29 mouse cellular contexts compared by ENCODE assay signal in the genomic region with DNA sequence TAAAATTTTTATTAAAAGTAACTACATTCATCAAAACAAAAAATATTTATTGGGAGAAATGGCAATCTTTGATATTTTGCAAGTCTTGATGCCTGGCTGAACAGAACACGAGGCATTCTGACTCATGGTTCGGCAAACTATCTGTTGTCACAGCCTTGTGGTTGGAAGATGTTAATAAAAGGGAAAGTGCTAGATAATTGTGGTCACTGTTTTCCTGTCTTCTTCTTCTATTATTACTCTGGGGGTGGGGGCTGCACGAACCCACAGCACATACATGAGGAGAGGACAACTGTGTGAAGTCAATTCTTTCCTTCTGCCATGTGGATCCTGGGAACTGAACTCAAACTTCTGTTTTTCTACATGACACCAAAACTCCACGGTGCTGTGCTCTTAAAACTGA. TPM values are rescaled to one million over a fixed set of nuclear protein-coding genes. Genes with fewer than 3 reads are reported as not detected.
DNase-seq lines count a peak whose midpoint lies in the region; ATAC-seq and TF ChIP-seq lines count a peak whose summit lies in the region.
"Had no signal": no experiment of that assay in that cellular context is flagged by ENCODE, and none has a peak within 500 bp of the region (broad histone marks: within the 10 kb centered on the region; RNA-seq: fewer than 3 reads in every experiment).

No protein-coding gene starts in this region.

- ATAC-seq in inflammation-experienced regulatory T-cells, adult 6 months = peak; percentile 71
- ATAC-seq: forebrain, embryonic 13.5 days had no signal

- intact Hi-C loops in heart, postnatal 10 days (cut with DNase I) = no loop called here

- no peak for DNase-seq in layer of hippocampus, adult 2 months (ENCODE audit: low spot score in 2 of 2)
- DNase-seq in layer of hippocampus, adult 18-20 months (ENCODE audit: low spot score in 2 of 2) = no peak
- peak; percentile 47 for DNase-seq in Muller cell, postnatal 12 days (ENCODE audit: inconsistent ontology term)
- DNase-seq in heart, postnatal 10 days = no peak
- no peak for DNase-seq in ovary, postnatal 36 days (ENCODE audit: low spot score)
- no peak for DNase-seq in retina, embryonic 14.5 days (ENCODE audit: low spot score)
- DNase-seq: adrenal gland, adult 8-10 months; cerebellum, adult 2 months; cerebellum, postnatal 14 days; gastrocnemius, postnatal 14 days; heart, adult 18-20 months; kidney, adult 11 months; kidney, postnatal 14 days; lung, embryonic 14.5 days; lung, postnatal 14 days; retina, postnatal 1 day; right cerebral cortex, postnatal 14 days; thymus, postnatal 14 days had no signal

- peak overlapping the region; percentile 81 for H3K27ac ChIP-seq in layer of hippocampus, adult 2 months
- H3K27ac ChIP-seq: embryonic facial prominence, embryonic 10.5 days; embryonic facial prominence, embryonic 15.5 days; forebrain, embryonic 13.5 days; hindbrain, embryonic 14.5 days; limb, embryonic 12.5 days; liver, embryonic 15.5 days; midbrain, embryonic 12.5 days; neural tube, embryonic 13.5 days; stomach, embryonic 15.5 days had no signal

- no peak for TF ChIP-seq CTCF in layer of hippocampus, adult 2 months (conservative IDR thresholded peaks at IDR 0.05)

- H3K4me3 ChIP-seq in layer of hippocampus, adult 2 months = no peak overlapping the region
- H3K4me3 ChIP-seq: embryonic facial prominence, embryonic 10.5 days; embryonic facial prominence, embryonic 15.5 days; forebrain, embryonic 13.5 days; heart, embryonic 12.5 days; limb, embryonic 12.5 days; liver, embryonic 15.5 days; midbrain, embryonic 12.5 days; neural tube, embryonic 13.5 days; stomach, embryonic 15.5 days had no signal

RNA-seq across cellular contexts. Expression of gene Rps6kc1, which starts 36.5 kb away (rescaled TPM):
- 10 to 100 TPM; 83.7 to 85.8 TPM for total RNA-seq in layer of hippocampus, adult 2 months (2021)
- 10 to 100 TPM; 90.7 to 94.1 TPM for total RNA-seq in layer of hippocampus, adult 18-20 months (2021)
- polyA plus RNA-seq in inflammation-experienced regulatory T-cells, adult 6 months (2017; shearing (Covaris generic)) = 1 to 10 TPM; 4.7 to 8.8 (median 8.8) TPM
- total RNA-seq in heart, postnatal 10 days (2021) = 10 to 100 TPM; 22.2 to 23.1 TPM

RNA-seq across cellular contexts. Expression of gene Angel2, which starts 49.8 kb away (rescaled TPM):
- 10 to 100 TPM; 53.1 to 60.0 TPM for total RNA-seq in layer of hippocampus, adult 2 months (2021)
- 10 to 100 TPM; 51.7 to 52.3 TPM for total RNA-seq in layer of hippocampus, adult 18-20 months (2021)
- polyA plus RNA-seq in inflammation-experienced regulatory T-cells, adult 6 months (2017; shearing (Covaris generic)) = 10 to 100 TPM; 49.9 to 55.6 (median 50.2) TPM
- 10 to 100 TPM; 28.1 to 32.9 TPM for total RNA-seq in heart, postnatal 10 days (2021)
